Mouse (Mus musculus) adrenal gland, adult 2 months (tissue): Measurements from ENCODE around the gene Pcare. TPM values are rescaled to one million over a fixed set of nuclear protein-coding genes. Genes with fewer than 3 reads are reported as not detected.
"Not testable (repeated sequence)": the region's sequence is repeated elsewhere in the genome, so short reads cannot be mapped to it uniquely, and the experiment has no call there.

Experiments used
- DNase-seq: peaks from one replicate; pipeline ENCODE4 v3.0.0; 2021
- long read RNA-seq: library from polyadenylated mRNA; stranded (forward); transcript quantifications from one replicate; pipeline ENCODE4 v2.0.0, GENCODE M21; 2021
- polyA plus RNA-seq: library from polyadenylated mRNA; depleted of rRNA; stranded (reverse); fragments of >200 nt; gene quantifications from 2 replicates; pipeline ENCODE4 v1.2.3, GENCODE M21; 2012; rRNA removed
- total RNA-seq, 2 experiments: library from RNA; stranded (reverse); gene quantifications; 2 replicates each; pipeline ENCODE4 v1.2.3; 2021

Gene Pcare
- not detected for total RNA-seq
- polyA plus RNA-seq, result not detected in 2 replicates
- long read RNA-seq, result 0 reads

DNA sequence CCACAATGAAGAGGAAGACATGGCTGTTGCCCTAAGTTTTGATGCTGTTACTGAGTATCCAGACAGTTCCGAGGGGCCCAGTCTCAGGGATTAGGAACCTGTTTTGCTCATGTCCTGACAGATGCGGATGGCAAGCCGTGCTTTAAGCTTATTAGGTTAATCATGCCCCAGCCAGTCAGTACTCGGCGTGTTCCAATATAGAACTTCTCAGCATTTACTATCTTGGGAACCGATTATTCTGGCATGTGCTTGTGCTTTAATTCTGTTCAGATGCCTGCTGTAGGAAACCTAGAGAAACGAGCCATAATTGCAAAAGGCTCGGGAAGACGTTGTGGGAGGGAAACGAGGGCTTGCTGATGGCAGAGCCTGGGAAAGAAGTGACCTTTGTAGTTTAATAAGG, at the start of gene Pcare:
Gene Pcare, minus strand, starts transcription at position 64 of the 400 bp plus-strand sequence.
- DNase-seq, result no peak

DNA sequence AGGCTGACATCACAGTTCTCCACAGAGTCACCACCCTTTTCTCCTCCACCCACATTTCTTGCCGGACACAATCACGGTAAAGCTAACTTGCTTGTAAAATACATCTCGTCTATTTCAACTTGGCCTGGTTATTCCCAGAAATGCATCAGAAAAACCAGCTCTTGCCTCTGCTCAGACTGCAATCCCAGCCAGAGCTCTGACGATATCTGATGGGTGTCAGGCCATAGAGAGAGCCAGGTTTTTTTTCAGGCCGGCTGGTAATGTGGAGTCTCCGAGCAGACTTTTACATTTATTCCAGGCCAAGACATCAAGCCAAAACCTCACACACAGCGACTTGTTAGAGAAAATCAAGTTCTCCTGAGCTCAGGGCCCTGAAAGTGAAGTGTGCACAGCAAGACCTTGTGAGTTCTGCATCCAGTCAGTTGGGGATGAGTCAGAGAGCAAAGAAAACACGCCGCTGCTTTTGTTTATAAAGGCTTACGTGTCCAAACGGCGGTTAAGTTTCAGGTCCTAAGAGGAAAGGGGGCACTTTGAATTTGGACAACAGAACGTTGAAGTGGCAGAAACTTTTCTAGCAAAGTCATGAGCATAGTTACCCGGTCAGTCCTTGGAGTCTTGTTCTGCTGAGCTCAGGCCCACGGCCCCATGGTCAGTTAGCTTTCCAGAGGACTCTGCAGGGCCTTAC, 43.0 kb upstream of the Pcare start:
- DNase-seq, result peak; percentile 43

DNA sequence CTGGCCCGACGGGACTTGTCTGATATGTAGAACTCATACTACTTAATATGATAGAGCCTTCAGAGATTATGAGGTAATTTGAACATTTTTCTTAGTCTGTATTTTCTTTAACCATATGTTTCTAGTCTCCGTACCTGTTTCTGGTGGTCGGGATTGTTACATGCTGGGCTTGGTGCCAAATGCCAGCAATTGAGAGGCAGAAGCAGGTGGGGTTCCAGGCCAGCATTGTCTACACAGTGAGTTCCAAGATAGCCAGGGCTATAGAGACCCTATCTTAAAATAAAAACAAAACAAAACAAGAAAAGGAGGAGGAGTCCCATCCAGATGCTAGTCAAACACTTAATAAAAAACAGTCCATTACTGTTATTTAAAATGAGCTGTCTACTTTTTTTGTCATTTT, 38.9 kb upstream of the Pcare start:
- DNase-seq, result no peak

- no peak for DNase-seq
Observed at GRCm38 (mm10) chr17:71791109-71791508, 38.4 kb upstream of the Pcare start.

GRCm38 (mm10) chr17:71786456-71786855, 33.8 kb upstream of the Pcare start:
- no peak for DNase-seq

DNA sequence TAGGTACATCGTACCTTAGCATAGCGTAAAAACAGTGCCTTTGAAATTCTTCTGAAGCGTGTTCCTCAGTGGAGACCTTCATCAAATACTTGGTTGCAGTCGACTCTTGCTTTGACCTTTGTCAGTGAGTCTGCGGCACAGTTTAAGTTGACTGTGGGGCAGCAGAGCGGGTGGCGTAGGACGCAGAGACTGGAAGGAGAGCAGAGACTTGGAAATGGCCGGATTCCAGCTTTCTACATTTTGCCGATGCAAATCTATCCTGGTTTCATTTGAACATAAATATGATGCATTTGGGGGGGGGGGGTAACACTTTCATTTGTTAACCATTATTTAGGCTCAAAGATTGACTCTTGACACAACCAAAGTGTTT, 30.7 kb upstream of the Pcare start:
- no peak for DNase-seq

DNA sequence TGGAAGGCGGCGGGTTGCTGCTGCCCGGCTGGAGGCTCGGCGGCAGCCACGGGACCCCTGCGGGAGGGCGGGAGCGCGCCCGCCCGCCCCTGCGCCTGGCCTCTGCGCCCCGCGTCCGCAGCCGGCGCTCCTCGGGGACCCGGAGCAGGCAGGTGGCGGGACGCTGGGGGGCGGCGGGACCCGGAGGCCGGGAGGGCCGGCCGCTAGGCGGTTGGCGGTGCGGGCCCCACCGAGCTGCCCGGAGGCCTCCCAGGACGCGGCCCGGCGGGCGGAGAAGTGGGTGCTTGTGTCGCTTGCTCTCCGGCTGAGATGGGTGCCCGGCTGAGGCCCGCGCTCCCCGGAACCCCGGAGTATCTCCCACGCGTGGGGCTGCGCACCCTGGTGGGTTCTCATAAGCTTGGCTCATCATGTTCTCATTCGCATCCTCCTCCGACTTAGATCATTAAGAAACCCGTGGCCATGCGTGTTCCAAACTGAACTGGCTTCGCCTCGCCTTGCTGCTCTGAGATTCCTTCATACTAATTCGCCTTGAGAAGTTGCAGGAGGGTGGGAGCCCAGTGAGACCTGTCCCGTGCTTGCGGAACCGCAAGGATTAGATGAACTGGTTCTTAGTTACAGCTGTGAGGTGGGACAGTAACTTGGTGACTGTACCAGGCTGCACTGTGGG, 30.1 kb upstream of the Pcare start:
- peak; percentile 41 for DNase-seq

DNA sequence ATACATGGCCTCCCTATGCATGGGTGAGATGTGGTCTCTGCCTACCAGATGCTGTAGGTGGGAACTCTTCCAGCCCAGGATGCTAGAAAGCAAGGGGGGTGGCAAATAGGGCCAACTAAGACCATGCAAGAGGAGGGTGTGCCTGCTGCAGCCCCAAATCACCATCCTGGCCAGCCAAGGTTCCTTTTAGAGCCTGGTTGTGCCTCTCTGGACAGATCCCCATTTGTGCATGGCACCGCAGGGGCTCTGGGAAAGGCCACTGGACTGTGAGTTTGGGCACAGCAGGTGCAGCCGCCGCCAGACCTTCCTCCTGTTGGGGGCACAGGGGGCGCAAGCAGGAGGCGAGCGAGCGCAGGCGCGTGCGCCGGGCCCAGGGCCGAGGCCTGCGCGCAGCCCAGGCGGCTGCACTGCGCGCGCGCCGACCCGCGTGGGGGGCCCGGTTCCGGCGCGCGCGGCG, 29.6 kb upstream of the Pcare start:
- no peak for DNase-seq

GRCm38 (mm10) chr17:71780945-71781344, 28.3 kb upstream of the Pcare start:
- DNase-seq, result no peak

GRCm38 (mm10) chr17:71780490-71780889, 27.8 kb upstream of the Pcare start:
- no peak for DNase-seq

- no peak for DNase-seq
Observed at GRCm38 (mm10) chr17:71778696-71779095, 26.0 kb upstream of the Pcare start.

DNA sequence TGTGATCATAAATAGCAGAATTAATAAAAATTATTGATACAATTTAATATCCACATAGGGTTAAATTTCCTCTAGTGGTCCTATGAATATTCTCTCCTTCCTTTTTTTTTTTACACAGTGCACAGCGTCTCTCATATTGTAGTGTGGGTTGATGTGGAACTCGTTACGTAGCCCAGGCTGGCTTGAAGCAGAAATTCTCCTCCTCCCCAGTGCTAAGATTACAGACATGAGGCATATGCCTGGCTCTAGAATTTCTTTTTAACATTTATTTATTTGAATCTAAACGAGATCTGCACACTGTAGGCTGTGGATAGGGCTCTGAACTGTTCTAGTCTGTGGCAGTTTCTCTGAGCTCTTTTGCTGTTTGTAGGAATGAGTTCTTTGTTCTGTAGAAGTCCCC, 22.6 kb upstream of the Pcare start:
- no peak for DNase-seq

- DNase-seq, result no peak
Observed at GRCm38 (mm10) chr17:71774173-71774572, 21.5 kb upstream of the Pcare start.

GRCm38 (mm10) chr17:71770696-71771095, 18.0 kb upstream of the Pcare start:
- DNase-seq, result no peak

GRCm38 (mm10) chr17:71769564-71769963, 16.9 kb upstream of the Pcare start:
- no peak for DNase-seq

- not testable (repeated sequence) for DNase-seq
Observed at GRCm38 (mm10) chr17:71768173-71768572, 15.5 kb upstream of the Pcare start, which contains the start of gene Clip4. TSS of gene Clip4 (plus strand) at chr17:71768473.

GRCm38 (mm10) chr17:71760536-71760935, 7.8 kb upstream of the Pcare start:
- no peak for DNase-seq

DNA sequence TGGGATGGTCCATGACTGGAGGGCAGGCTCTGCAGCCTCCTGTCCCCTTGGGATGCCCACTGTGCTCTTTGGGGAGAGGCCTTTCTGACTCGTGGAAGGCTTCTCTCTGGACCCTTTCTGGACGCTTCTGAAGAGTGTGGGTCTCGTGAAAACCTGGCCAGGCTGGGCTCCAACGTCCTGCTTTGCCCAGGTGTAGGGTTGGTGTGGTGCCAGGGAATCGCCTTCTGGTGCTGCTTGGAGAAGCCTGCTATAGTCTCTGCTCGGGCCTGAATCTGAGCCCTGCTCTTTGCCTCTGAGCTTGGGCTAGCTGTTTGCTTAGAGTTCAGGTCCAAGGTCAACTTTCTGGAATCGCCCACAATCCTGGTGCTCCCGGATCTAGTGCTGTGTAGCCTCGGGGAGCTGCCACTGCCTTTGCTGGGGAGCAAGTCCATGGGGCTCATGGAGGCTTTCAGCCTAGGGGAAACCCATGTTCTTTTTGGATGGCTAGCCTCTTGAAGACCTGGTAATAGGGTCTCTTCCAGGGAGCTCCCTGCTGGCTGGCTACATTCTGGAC, 3.0 kb downstream of the Pcare start:
- no peak for DNase-seq

DNA sequence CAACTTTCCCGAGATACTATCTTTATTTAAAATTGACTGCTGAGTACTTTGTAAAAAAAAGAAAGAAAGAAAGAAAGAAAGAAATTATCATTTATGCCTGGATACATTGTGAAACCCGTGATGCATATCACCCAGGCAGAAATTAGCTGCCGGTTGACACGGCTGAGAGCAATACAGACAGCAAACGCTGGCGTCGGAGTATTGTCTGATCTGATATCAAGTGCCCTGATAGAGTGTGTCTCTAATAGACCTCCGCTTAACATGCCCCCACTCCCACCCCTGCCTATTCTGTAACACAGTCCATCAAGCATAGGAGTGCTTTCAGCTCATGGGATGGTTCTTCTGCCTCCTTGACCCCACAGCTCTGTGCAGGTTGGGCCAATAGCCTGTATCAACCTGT, 5.1 kb downstream of the Pcare start:
- DNase-seq, result no peak

GRCm38 (mm10) chr17:71746114-71746513, 6.6 kb downstream of the Pcare start:
- no peak for DNase-seq

DNA sequence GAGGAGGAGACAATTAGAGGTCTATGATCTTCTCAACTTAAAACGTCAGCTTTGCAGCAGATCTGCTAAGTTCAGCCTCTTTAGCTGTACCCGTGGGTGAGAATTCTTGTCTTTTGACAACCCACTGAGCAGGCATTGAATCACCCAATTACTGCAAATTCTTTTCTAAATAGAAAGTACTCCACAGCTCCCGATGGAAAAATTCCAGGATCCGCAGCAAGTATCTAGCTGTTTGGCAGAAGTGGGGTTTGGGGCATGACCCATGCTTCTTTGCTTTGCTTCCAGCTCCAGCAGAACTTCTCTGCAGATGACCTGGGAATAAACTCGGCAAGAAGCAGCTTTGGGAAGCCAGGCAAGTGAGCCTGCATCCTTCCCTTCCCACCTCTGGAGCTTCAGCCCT, 9.8 kb downstream of the Pcare start:
- no peak for DNase-seq

DNA sequence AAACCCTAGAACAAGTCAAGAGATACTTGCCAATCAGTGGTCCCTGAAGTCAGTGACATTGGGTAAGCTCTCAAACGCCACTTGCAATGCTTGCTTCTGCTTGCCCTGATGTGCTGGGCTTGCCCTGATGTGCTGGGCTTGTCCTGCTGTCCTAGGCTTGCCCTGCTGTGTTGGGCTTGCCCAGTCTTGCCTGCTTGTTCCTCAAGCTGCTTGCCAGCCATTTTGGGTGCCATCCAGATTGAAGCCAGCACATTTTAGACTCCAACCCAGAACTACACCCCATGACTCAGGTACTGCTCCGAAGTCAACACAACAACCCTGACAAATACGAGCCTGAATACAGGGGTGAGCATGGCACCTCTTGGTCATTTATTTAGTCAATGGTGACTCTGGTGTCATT, 10.5 kb downstream of the Pcare start:
- DNase-seq, result no peak

- no peak for DNase-seq
Observed at GRCm38 (mm10) chr17:71736442-71736841, 16.3 kb downstream of the Pcare start.
